Mouse (Mus musculus) macrophage (primary cell): ENCODE results near the gene Tbc1d1. TPM values are rescaled to one million over a fixed set of nuclear protein-coding genes. Genes with fewer than 3 reads are reported as not detected.

Experiments used
- H3K27ac ChIP-seq: fragments of 350-480 bp; formaldehyde crosslinking; 2 replicates; pipeline ENCODE4 v1.9.0; 2021
- H3K36me3 ChIP-seq: fragments of 350-480 bp; formaldehyde crosslinking; 2 replicates; pipeline ENCODE4 v1.9.0; 2021; ENCODE audit errors: inconsistent target
- H3K4me3 ChIP-seq: fragments of 350-480 bp; formaldehyde crosslinking; 2 replicates; pipeline ENCODE4 v1.9.0; 2021; ENCODE audit errors: inconsistent target
- H3K79me2 ChIP-seq: fragments of 350-480 bp; formaldehyde crosslinking; 2 replicates; pipeline ENCODE4 v1.9.0; 2021; ENCODE audit errors: inconsistent target
- WGBS: methylation state at CpG from one replicate; pipeline ENCODE4 v1.1.7; 2026; ENCODE audit warnings: inconsistent platforms; ENCODE audit not compliant: missing documents; 5-methylcytosine and 5-hydroxymethylcytosine counted together
- polyA plus RNA-seq: library from polyadenylated mRNA; stranded (reverse); fragments of 250-400 nt; gene quantifications from 3 replicates; pipeline ENCODE4 v1.2.4, GENCODE M21; 2018; ENCODE audit warnings: inconsistent platforms

Tbc1d1 gene
- polyA plus RNA-seq, 1 experiment from 2014 or later, result 46.9 TPM

DNA sequence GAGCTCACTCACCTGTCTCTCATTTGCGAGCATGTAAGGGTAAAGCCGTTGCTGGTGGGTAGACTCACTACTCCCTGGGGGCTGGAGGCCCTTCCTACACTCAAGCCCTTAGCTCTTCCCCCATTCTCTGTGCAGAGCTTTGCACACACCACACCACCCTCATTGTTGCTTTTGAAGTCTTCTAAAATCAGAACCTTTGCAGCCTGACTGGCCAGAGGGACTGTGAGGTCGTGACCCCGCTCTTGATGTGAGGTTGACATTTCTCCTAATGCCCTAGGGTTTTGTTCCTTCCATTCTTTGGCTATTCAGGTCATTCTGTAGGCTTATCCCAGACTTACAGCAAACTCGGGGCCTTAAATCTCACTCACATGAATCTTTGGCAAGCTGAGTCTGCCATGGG lies 88.6 kb downstream of the Tbc1d1 start:
- no peaks in the 10 kb centered on the region for H3K36me3 ChIP-seq

DNA sequence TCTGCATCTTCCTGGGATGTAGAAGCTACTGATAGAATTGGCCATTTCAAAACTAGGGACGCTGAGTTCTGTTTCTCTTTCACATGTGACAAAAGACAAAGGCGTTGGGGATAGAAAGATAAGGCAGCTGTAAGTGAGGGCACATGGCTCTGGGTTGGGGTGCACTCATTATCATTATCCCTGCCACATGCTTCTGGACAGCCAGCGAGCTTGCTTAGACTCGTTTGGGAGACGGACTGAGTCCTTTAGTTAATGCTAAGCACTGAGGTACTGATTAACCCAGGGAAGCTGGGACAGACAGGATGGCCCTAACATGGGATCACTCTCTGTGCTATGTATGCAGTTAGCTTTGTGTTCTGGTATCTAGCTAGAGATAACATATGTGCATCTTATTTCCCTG lies 95.3 kb downstream of the Tbc1d1 start:
- no peak overlapping the region for H3K4me3 ChIP-seq
- WGBS, result 86% methylated on average over 5 of the region's 5 CpGs
- no peaks in the 10 kb centered on the region for H3K36me3 ChIP-seq
- peaks cover 100% of the 10 kb centered on the region for H3K79me2 ChIP-seq
- no peak overlapping the region for H3K27ac ChIP-seq

More for the DNA sequence above, 88.6 kb downstream of the Tbc1d1 start:
- peaks cover 92% of the 10 kb centered on the region for H3K79me2 ChIP-seq
- H3K27ac ChIP-seq, result no peak overlapping the region
- H3K4me3 ChIP-seq, result no peak overlapping the region
- 97% methylated on average over 5 of the region's 5 CpGs for WGBS

DNA sequence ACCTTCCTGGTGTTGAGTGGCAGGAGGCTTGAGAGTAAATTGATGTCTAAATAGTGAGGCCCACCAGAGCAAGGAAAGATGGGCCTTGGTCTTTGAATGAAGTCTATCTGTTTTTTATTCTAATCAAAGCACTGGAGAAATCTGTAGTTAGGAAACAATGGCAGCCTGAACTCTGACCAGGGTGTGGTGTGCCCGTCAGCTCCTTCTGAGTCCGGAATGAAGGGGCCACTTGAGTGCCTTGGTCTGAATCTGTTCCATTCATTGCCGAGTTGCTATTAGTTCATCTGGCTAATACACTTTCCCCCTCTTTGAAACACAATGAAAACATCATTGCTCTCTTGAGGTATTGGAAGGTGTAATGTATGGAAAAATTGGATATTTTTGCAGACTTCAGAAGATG lies 98.2 kb downstream of the Tbc1d1 start:
- WGBS, result 90% methylated on average over 3 of the region's 3 CpGs
- peaks cover 14% of the 10 kb centered on the region for H3K36me3 ChIP-seq
- H3K79me2 ChIP-seq, result peaks cover 77% of the 10 kb centered on the region
- no peak overlapping the region for H3K4me3 ChIP-seq
- H3K27ac ChIP-seq, result no peak overlapping the region

DNA sequence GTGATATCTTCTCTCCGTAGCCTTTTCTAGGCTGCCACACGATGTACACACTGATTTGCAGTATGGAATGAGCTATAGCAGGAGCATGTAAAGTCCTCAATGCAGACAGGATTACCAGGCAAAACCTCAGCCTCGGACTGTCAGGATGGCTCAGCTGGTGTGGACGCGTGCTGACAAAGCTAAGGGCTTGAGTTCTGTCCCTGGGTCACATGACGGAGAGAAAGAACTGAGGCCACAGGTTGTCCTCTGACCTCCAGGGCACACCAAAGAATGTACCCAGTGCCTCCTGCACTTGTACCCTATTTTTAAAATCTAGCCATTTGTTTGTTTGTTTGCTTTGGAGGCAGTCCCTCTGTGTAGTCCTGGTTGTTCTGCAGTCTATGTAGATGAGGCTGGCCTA lies 98.9 kb downstream of the Tbc1d1 start:
- Histone ChIP-seq H3K4me3 (no peak overlapping the region), H3K27ac (no peak overlapping the region), H3K79me2 (peaks cover 70% of the 10 kb centered on the region), H3K36me3 (peaks cover 14% of the 10 kb centered on the region)
- WGBS, result 95% methylated on average over 6 of the region's 6 CpGs

DNA sequence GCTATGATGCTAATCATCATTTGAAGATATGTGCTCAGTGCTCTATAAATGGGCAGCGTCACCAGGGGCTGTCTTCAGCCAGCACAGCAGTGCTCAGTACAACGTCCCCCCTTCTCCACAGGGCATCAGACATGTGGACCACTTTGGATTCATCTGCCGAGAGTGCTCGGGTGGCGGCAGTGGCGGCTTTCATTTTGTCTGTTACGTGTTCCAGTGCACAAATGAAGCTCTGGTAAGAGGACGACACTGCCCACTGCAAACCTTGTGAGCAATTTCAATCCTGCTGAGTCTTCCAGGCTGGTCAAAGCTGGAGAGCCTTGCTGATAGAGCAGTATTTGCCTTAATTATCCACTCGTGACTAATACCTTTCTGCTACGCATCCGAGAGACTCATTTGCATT lies 107.2 kb downstream of the Tbc1d1 start:
- no peaks in the 10 kb centered on the region; the same call in 1 of the 2 replicates for H3K79me2 ChIP-seq
- H3K27ac ChIP-seq, result no peak overlapping the region
- WGBS, result 94% methylated on average over 9 of the region's 11 CpGs
- no peak overlapping the region for H3K4me3 ChIP-seq
- H3K36me3 ChIP-seq, result peaks cover 2% of the 10 kb centered on the region; the same call in 1 of the 2 replicates

DNA sequence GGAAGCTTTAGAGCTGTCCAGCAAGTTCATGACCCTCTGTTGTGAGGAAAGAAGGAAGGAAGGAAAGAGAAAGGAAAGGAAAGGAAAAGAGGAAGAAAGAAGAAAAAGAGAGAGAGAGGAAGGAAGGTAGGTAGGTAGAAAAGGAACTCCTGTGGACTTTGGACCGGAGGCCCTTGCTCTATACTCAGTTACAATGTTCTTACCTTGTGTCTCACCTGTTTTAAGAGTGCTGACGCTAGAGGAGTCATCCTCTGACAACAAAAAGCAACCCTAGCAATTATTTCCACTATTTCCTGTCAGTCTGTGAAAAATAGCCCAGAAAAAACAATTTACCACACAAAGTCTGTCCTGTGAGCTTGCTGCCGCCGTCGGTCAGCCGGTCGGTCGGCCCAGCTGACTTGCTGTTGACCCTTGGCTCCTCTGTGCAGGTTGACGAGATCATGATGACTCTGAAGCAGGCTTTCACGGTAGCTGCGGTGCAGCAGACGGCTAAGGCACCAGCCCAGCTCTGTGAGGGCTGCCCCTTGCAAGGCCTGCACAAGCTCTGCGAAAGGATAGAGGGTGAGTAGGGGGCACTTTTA lies 107.9 kb downstream of the Tbc1d1 start:
- H3K27ac ChIP-seq, result no peak overlapping the region
- WGBS, result over 99% methylated on average over 13 of the region's 13 CpGs
- no peaks in the 10 kb centered on the region; the same call in 1 of the 2 replicates for H3K36me3 ChIP-seq
- no peaks in the 10 kb centered on the region for H3K79me2 ChIP-seq
- no peak overlapping the region for H3K4me3 ChIP-seq

DNA sequence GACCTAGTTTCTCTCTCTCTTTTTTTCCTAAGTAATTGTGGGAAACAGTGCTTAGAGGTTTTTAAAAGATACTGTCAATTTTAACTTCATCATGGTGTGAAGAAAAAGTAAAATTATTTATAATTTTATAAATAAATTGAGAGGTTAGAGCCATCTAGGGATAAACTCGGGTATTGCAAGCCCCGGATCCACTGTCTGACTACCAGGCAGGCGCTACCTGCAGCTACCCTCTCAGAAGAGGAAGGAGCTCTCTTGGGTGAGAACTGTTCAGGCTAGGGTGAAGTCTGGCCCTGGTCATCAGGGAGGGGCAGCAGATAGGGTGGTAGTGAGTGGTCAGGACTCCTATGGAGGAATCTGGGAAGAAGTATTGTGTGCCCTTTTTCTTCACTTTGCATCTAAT lies 109.0 kb downstream of the Tbc1d1 start:
- Histone ChIP-seq H3K4me3 (no peak overlapping the region), H3K36me3 (peaks cover 6% of the 10 kb centered on the region; the same call in 1 of the 2 replicates), H3K79me2 (no peaks in the 10 kb centered on the region), H3K27ac (no peak overlapping the region)
- WGBS, result 13% methylated on average over 3 of the region's 3 CpGs

DNA sequence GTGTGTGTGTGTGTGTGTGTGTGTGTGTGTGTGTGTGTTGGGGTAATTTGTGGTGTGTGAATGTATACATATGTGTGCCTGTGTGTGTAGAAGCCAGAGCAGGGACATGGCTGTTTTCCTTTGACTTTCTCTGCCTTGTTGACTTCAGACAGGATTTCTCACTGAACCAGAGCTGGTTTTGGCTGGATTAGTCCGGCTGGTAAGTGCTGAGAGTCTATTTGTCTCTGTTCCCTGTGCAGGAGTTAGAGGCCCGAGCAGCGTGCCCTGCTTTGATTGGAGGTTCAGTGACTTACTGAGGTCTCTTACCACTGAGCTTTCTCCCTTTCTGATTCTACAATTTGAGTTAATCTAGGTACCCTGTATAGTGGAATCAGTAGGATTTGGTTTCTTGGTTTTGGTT lies 109.8 kb downstream of the Tbc1d1 start:
- Histone ChIP-seq H3K36me3 (peaks cover 13% of the 10 kb centered on the region), H3K27ac (no peak overlapping the region), H3K79me2 (no peaks in the 10 kb centered on the region), H3K4me3 (no peak overlapping the region)
- 90% methylated on average over 3 of the region's 3 CpGs for WGBS

DNA sequence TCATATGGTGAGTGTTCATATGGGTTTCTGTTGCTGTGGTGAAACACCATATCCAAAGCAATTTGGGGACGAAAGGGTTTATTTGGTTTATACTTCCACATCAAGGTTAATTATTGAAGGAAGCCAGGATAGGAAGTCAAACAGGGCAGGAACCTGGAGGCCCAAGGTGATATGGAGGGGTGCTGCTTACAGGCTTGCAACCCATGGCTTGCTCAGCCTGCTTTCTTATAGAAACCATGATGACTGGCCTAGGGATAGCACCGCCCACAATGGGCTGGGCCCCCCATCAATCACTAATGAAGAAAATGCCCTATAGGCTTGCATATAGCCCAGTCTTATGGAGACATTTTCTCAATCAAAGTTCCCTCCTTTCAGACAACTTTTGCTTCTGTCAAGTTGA lies 110.4 kb downstream of the Tbc1d1 start:
- WGBS, result 100% methylated on average over 2 of the region's 2 CpGs
- Histone ChIP-seq H3K79me2 (no peaks in the 10 kb centered on the region), H3K36me3 (peaks cover 20% of the 10 kb centered on the region), H3K4me3 (no peak overlapping the region), H3K27ac (no peak overlapping the region)

DNA sequence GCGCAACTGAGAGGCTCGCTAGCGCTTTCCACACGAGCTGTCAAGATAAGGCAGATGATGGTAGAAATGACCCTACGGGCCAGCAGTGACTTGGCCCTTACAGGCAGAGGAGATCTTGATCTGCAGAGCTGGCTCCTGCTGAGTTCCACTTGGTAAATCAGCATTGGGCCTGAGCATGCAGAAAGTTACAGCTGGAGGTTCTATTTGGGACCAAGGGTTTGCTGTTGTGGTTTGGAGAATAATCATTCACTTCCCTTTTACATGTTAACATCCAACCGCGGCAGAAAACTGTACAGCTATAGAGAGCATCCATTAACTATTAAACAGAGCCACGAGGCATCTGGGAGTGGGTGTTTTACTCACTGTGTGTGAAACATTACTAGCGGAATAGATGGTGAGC lies 111.2 kb downstream of the Tbc1d1 start:
- Histone ChIP-seq H3K36me3 (peaks cover 26% of the 10 kb centered on the region), H3K4me3 (no peak overlapping the region), H3K27ac (no peak overlapping the region), H3K79me2 (no peaks in the 10 kb centered on the region)
- WGBS, result 53% methylated on average over 9 of the region's 9 CpGs

DNA sequence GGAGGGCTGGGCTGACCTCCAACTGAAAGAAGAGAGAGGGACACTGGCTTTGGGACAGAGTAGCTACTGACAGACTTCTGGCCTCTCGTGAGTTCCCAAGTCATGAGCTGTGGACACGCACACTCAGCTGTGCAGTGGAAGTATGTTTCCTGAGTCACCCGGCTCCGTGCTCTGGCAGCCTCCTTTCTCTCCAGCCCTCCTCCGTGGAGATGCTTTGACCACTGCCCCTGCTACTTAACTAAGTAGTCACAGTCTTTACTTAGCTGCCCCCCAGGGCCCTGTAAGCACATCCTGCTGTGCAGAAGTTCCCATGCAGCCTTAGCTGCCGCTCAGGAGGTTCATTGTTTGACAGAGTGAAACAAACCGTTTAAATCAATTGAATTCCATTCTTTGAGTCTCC lies 113.6 kb downstream of the Tbc1d1 start:
- Histone ChIP-seq H3K36me3 (peaks cover 36% of the 10 kb centered on the region), H3K27ac (no peak overlapping the region), H3K4me3 (no peak overlapping the region), H3K79me2 (no peaks in the 10 kb centered on the region)
- 93% methylated on average over 7 of the region's 7 CpGs for WGBS

DNA sequence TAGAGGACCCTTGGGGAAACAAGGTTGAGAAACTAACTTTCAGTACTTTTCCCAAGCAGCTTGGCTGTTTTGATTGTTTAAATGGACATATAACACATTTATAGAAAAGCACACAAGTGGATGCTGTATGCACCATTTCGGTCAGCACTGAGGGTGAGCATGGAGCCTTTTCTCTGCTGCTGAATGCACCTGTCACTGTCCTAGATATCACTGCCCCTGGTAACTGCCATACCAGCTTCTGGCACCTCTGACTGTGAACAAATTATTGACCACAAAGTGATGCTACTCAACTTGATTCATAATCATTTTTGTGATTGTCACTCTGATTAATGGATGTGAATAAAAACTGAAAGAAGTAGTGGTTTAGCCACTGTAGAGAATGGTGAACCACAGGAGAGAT lies 117.4 kb downstream of the Tbc1d1 start:
- H3K4me3 ChIP-seq, result no peak overlapping the region
- H3K36me3 ChIP-seq, result peaks cover 68% of the 10 kb centered on the region
- no peak overlapping the region for H3K27ac ChIP-seq
- 93% methylated on average over 1 of the region's 1 CpGs for WGBS
- H3K79me2 ChIP-seq, result no peaks in the 10 kb centered on the region

DNA sequence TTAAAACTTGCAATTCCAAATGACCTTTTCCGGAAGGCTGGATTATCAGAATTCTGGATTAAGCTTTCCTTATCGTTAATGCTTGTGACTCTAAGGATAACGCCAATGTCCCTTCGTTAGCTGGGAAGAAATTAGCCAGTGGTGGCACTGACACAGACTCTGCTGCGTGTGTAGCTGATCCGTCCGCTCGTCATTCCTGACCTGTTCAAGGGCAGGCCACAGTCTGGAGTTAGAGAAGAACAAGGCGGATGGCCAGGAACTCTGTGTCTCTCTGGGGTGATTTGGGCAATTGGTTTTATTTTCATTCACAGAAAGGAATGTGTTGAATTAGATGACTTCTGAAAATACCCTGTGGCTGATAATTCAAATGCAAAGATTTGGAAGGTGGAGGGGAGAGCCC lies 118.2 kb downstream of the Tbc1d1 start:
- WGBS, result 97% methylated on average over 9 of the region's 9 CpGs
- Histone ChIP-seq H3K79me2 (no peaks in the 10 kb centered on the region), H3K4me3 (no peak overlapping the region), H3K27ac (no peak overlapping the region), H3K36me3 (peaks cover 76% of the 10 kb centered on the region)

DNA sequence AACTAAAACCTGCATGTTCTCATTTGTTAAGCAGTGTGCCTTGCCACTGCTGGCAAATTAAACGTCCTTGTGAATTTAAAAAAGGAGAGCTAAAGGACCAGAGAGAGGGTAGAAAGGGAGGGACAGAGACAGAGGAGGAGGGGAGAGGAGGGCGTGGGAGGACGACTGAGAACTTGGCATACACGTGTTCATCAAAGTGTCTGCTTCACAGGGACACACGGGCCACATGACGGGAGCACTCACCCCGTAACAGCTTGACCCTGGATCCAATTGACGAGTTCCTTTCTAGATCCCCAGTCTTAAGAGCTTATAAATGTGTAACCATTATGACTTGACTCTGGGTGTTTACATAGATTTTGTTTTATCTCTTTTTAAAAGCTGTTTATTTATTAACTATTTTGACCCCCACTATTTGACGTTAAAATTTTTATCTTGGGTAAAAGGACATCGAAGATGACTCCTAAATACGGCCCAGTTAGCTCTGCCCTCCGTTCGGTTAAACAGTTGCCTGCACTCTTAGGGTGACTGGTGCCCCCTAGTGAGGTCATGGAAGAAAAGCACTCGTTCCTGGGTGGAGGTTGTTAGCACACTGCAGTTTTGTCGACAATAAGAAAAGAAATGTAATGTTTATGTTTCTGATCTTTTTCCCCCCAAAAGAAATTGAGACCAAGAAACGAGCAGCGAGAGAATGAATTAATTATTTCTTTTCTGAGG lies 118.8 kb downstream of the Tbc1d1 start:
- H3K79me2 ChIP-seq, result no peaks in the 10 kb centered on the region
- H3K4me3 ChIP-seq, result no peak overlapping the region
- peaks cover 78% of the 10 kb centered on the region for H3K36me3 ChIP-seq
- WGBS, result 54% methylated on average over 16 of the region's 17 CpGs
- no peak overlapping the region for H3K27ac ChIP-seq

DNA sequence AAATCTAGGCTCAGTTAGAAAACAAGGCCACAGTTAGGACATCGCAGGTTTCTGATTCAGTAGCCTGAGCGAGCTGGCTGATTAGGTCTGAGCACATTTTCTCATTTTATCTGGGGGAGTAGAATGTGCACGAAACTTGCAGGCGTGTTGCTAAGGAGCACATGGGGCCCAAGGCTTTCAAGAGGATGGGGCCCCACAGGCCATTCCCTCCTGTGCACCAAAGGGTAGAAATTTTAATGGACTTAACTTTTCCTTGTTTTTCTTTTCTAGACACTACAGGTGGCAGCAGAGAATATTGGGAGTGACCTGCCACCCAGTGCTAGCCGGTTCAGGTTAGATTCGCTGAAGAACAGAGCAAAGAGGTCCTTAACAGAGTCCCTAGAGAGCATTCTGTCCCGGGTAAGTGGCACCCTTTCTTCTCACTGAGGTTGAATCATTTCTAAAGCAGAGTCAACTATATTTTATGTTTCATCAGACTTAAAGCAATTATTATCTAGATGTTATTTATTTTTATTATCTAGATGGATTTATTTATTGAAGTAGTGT lies 121.6 kb downstream of the Tbc1d1 start:
- peaks cover 77% of the 10 kb centered on the region for H3K36me3 ChIP-seq
- H3K4me3 ChIP-seq, result no peak overlapping the region
- 99% methylated on average over 7 of the region's 7 CpGs for WGBS
- no peak overlapping the region for H3K27ac ChIP-seq
- H3K79me2 ChIP-seq, result no peaks in the 10 kb centered on the region
